Mouse (Mus musculus): ENCODE measurements around the gene Otol1. TPM values are rescaled to one million over a fixed set of nuclear protein-coding genes. Genes with fewer than 3 reads are reported as not detected.

Gene Otol1
- polyA plus RNA-seq, 1 experiment from 2014 or later: not detected

DNA sequence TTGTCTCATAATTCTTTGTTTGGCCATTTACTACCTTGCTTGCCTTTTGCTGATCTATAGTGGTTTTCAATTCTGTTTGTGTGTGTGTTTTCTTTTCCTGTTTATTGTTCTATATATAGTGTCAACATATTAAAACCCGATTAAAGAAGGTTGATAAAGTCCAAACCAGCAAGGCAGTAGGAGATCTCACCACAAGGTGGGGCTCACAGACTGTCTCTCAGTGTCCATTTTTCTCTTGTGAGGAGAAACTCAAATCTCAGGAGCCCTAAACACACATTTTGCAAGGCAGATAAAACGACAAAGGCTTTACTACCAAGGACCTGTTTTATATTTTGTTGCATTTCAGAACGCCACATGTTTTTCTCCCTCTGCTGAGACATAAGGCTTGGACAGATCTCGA lies 28.2 kb downstream of the Otol1 start:
- Histone ChIP-seq H3K4me2 (no peak overlapping the region), H3K27me3 (no peaks in the 10 kb centered on the region), H3K36me3 (no peaks in the 10 kb centered on the region), H3K9me3 (no peaks in the 10 kb centered on the region), H3K27ac (no peak overlapping the region), H3K9ac (no peak overlapping the region), H3K4me1 (no peaks in the 10 kb centered on the region), H3K4me3 (no peak overlapping the region)
- 29% methylated on average over 4 of the region's 4 CpGs for WGBS
- no peak for ATAC-seq (ENCODE audit: insufficient number of reproducible peaks, insufficient read depth, low FRiP score, low TSS enrichment, low read depth)

Other genes with a start within 250 kb of the Otol1 start
- gene Sptssb, start 147.7 kb upstream of the Otol1 start, polyA plus RNA-seq (2015; fragmentation: Nextera tagmentation; extraction: Ambion mirVana): 0.63 and 0.66 TPM in 2 replicates